Mouse (Mus musculus) CH12.LX (cell line): ENCODE results near the gene Bri3bp. TPM values are rescaled to one million over a fixed set of nuclear protein-coding genes. Genes with fewer than 3 reads are reported as not detected.

Source experiments
- DNase-seq: peaks from one replicate; pipeline ENCODE4 v3.0.0-alpha.2; 2013; ENCODE audit errors: extremely low read depth
- H3K27ac ChIP-seq: 2 replicates; pipeline ENCODE4 v1.5.1; 2012; ENCODE audit warnings: low read depth, mild to moderate bottlenecking, control low read depth, moderate library complexity; ENCODE audit not compliant: insufficient read depth
- H3K27me3 ChIP-seq: replicated peaks from 2 replicates; pipeline ENCODE3; 2012; ENCODE audit warnings: inconsistent platforms
- H3K36me3 ChIP-seq, 2 experiments: replicated peaks in 1 of 2; 2 replicates each; pipeline versions ENCODE3 to v1.6.1; 2012; ENCODE audit warnings: inconsistent platforms in 1 of 2, low read length in 1 of 2, mild to moderate bottlenecking in 1 of 2, mixed read lengths in 1 of 2, moderate library complexity in 1 of 2; ENCODE audit not compliant: control insufficient read depth in 1 of 2, insufficient read depth in 1 of 2
- H3K4me1 ChIP-seq, 2 experiments: 2 replicates each; pipeline ENCODE4 v1.6.1; 2012; ENCODE audit warnings: inconsistent platforms in 1 of 2, moderate library complexity in 1 of 2; ENCODE audit not compliant: insufficient read depth in 2 of 2, control insufficient read depth in 1 of 2
- H3K4me2 ChIP-seq: 2 replicates; pipeline ENCODE4 v1.6.1; 2012; ENCODE audit warnings: low read depth, mild to moderate bottlenecking, control low read depth; ENCODE audit not compliant: poor library complexity, insufficient read depth, severe bottlenecking
- H3K4me3 ChIP-seq, 3 experiments: fragments of 150-350 bp in 1 of 3; sonication (generic) in 1 of 3; replicated peaks in 1 of 3; 2 replicates each; pipeline versions ENCODE3 to v1.5.1; 2011 to 2012; ENCODE audit warnings: low read depth in 2 of 3, low read length in 2 of 3, mild to moderate bottlenecking in 2 of 3, moderate library complexity in 2 of 3, control low read depth in 1 of 3, improper control_type of control experiment in 1 of 3, inconsistent platforms in 1 of 3, mixed read lengths in 1 of 3; ENCODE audit not compliant: poor library complexity in 1 of 3
- H3K79me2 ChIP-seq: replicated peaks from 2 replicates; pipeline ENCODE4 v1.6.1; 2012; ENCODE audit warnings: mild to moderate bottlenecking, moderate library complexity; ENCODE audit not compliant: control insufficient read depth, poor library complexity, insufficient read depth, severe bottlenecking; ENCODE audit errors: extremely low read depth
- H3K9ac ChIP-seq: 2 replicates; pipeline ENCODE4 v1.6.1; 2012; ENCODE audit warnings: low read depth, mild to moderate bottlenecking, control low read depth, moderate library complexity; ENCODE audit not compliant: insufficient read depth
- H3K9me3 ChIP-seq: replicated peaks from 2 replicates; pipeline ENCODE3; 2012; ENCODE audit warnings: low read length, inconsistent platforms, mixed read lengths
- BHLHE40 ChIP-seq: IDR thresholded peaks from 2 replicates; pipeline ENCODE4 v1.6.1; 2011; ENCODE audit warnings: mild to moderate bottlenecking, low read depth, low read length, improper control_type of control experiment
- EP300 ChIP-seq: IDR thresholded peaks from 2 replicates; pipeline ENCODE4 v1.6.1; 2011; ENCODE audit warnings: low read length, improper control_type of control experiment
- JUN ChIP-seq: IDR thresholded peaks from 2 replicates; pipeline ENCODE4 v1.6.1; 2011; ENCODE audit warnings: low read depth, mild to moderate bottlenecking, low read length, improper control_type of control experiment, moderate library complexity; ENCODE audit not compliant: insufficient read depth
- KAT2A ChIP-seq: IDR thresholded peaks from 2 replicates; pipeline ENCODE4 v1.6.1; 2012; ENCODE audit warnings: low read length, improper control_type of control experiment, inconsistent platforms; ENCODE audit not compliant: insufficient replicate concordance
- MAFK ChIP-seq: IDR thresholded peaks from 2 replicates; pipeline ENCODE4 v1.6.1; 2011; ENCODE audit warnings: low read length, improper control_type of control experiment; ENCODE audit not compliant: insufficient replicate concordance
- MAX ChIP-seq: IDR thresholded peaks from 2 replicates; pipeline ENCODE4 v1.6.1; 2011; ENCODE audit warnings: low read length, improper control_type of control experiment
- NRF1 ChIP-seq: IDR thresholded peaks from 2 replicates; pipeline ENCODE4 v1.6.1; 2014; ENCODE audit warnings: low read depth, mild to moderate bottlenecking, inconsistent platforms, low read length, improper control_type of control experiment, moderate library complexity
- UBTF ChIP-seq: IDR thresholded peaks from 2 replicates; pipeline ENCODE4 v1.6.1; 2012; ENCODE audit warnings: low read depth, mild to moderate bottlenecking, inconsistent platforms, low read length, improper control_type of control experiment, moderate library complexity
- ZMIZ1 ChIP-seq: IDR thresholded peaks from 2 replicates; pipeline ENCODE4 v1.6.1; 2012; ENCODE audit warnings: low read depth, mild to moderate bottlenecking, inconsistent platforms, low read length, improper control_type of control experiment
- dilution Hi-C: fragments of 300-500 bp; cut with MboI; formaldehyde crosslinking; loops from 2 replicates; pipeline ENCODE4 v1.14.3; 2020; ENCODE audit warnings: low sequenced_read_pairs; ENCODE audit not compliant: extremely low pct_unique_long_range_greater_than_20kb, extremely low pct_ligation_motif_present
- in situ Hi-C: fragments of 300-500 bp; cut with MboI; formaldehyde crosslinking; loops from 3 replicates; pipeline ENCODE4 v1.14.3; 2019; ENCODE audit warnings: low sequenced_read_pairs, low pct_ligation_motif_present, low pct_unique_long_range_greater_than_20kb, mixed read lengths
- polyA plus RNA-seq: library from polyadenylated mRNA; unstranded; fragments of >175 nt; gene quantifications from 2 replicates; pipeline ENCODE4 v1.2.1, GENCODE M21; 2012; ENCODE audit warnings: low read depth; ENCODE audit not compliant: insufficient read length
- total RNA-seq, 2 experiments: library from RNA; depleted of rRNA; stranded (reverse); fragments of 300-350 nt in 1 of 2; fragments of >200 nt in 1 of 2; gene quantifications; 2 replicates each; pipeline ENCODE4 v1.2.3; 2012 to 2014

Gene Bri3bp
- total and polyA plus RNA-seq, 3 experiments, result 37.7 to 147 (median 49.6) TPM

DNA sequence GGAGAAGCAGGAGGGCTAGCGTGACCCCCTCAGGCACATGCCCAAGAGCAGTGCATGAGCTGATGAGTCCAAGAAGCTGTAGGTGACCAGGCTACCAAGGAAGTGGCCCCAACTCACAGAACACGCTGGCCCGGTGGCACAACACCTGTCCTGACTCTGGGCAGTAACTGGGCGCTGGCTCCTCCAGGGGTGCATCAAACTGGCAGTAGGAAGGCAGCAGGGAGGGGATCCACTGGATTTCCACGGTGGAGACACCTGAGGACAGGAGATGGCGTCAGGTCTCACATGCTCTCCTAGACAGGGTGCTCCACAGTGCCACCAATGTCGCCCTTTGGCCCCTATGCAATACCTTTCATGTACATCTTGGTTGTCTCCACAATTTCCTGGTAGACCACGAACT is 25.2 kb upstream of the Bri3bp start:
- dilution Hi-C loops, result no loop called here
- DNase-seq, result no peak
- no peak for TF ChIP-seq ZMIZ1
- no peak for TF ChIP-seq EP300
- no peak for TF ChIP-seq JUN
- TF ChIP-seq MAFK, result no peak
- TF ChIP-seq KAT2A, result no peak
- TF ChIP-seq MAX, result no peak
- Histone ChIP-seq H3K4me3 (no peak overlapping the region), H3K4me2 (no peak overlapping the region), H3K9me3 (peaks cover 50% of the 10 kb centered on the region), H3K9ac (no peak overlapping the region), H3K27ac (no peak overlapping the region), H3K4me1 (no peaks in the 10 kb centered on the region), H3K79me2 (no peaks in the 10 kb centered on the region), H3K36me3 (peaks cover 76 to 89% of the 10 kb centered on the region in 2 experiments), H3K27me3 (no peaks in the 10 kb centered on the region)
- in situ Hi-C loops, result no loop called here

DNA sequence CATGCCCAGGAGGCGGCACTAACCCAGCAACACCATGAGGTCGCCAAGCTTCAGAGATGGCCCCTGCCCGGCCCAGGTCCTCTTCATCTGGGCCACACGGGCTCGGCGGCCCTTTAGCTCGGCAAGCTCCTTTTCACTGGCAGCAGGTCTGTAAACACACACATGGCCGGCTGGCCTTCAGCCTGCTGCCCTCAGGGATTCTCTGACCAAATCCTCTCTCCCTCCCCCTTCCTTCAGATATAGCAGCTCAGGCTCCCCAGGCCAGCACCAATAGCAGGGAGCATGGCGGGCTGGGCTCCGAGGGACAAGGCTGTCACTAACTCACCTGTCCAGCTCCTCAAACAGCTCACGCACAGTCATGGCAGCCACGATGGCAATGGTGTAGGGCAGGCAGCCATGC is 22.7 kb upstream of the Bri3bp start:
- dilution Hi-C loops, result no loop called here

DNA sequence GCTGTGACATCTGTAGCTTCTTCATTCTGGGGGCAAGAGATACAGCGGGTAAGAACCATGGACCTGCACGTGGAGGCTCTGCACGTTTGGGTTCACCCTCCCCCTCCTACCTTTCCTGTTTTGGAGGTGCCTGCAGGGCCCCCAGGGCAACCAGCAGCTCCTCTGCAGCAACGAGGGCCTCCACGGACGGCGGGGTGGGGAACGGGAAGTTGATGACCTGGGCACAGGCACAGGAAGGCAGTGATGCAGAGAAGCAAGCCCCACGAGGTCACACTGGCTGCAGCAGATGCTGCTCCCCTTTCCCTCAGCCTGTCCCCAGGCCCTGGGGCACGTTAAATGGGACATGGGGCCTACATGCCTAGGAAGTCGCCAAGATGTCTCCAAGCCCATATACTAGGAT is 22.2 kb upstream of the Bri3bp start:
- in situ Hi-C loops, result no loop called here
- H3K27ac ChIP-seq, result no peak overlapping the region
- H3K9me3 ChIP-seq, result peaks cover 71% of the 10 kb centered on the region
- no peaks in the 10 kb centered on the region for H3K4me1 ChIP-seq
- H3K4me2 ChIP-seq, result no peak overlapping the region
- dilution Hi-C loops, result no loop called here
- TF ChIP-seq UBTF (0 out of 2 replicates have a peak, but pooled peaks have one; percentile 40), MAFK (no peak), NRF1 (no peak)
- no peak overlapping the region for H3K9ac ChIP-seq
- no peak overlapping the region for H3K4me3 ChIP-seq
- peaks cover 94 to 99% of the 10 kb centered on the region in 2 experiments for H3K36me3 ChIP-seq
- H3K27me3 ChIP-seq, result no peaks in the 10 kb centered on the region
- DNase-seq, result no peak
- no peaks in the 10 kb centered on the region for H3K79me2 ChIP-seq

More for the DNA sequence above, 22.7 kb upstream of the Bri3bp start:
- Histone ChIP-seq H3K36me3 (peaks cover 96 to 99% of the 10 kb centered on the region in 2 experiments), H3K79me2 (no peaks in the 10 kb centered on the region), H3K9me3 (peaks cover 71% of the 10 kb centered on the region), H3K9ac (no peak overlapping the region), H3K4me3 (no peak overlapping the region), H3K4me1 (no peaks in the 10 kb centered on the region), H3K27me3 (no peaks in the 10 kb centered on the region), H3K4me2 (no peak overlapping the region), H3K27ac (no peak overlapping the region)
- TF ChIP-seq MAX (no peak), ZMIZ1 (no peak), BHLHE40 (no peak)
- no peak for DNase-seq
- in situ Hi-C loops, result no loop called here
